Mouse (Mus musculus) heart, embryonic 14.5 days (tissue): ENCODE results near the gene Jup. TPM values are rescaled to one million over a fixed set of nuclear protein-coding genes. Genes with fewer than 3 reads are reported as not detected.

Source experiments
- ATAC-seq: fragments of 200-750 bp; cut with Nextera tagmentation; 2 replicates; pipeline ENCODE4 v1.8.0; 2017; ENCODE audit warnings: low read depth, moderate TSS enrichment; ENCODE audit not compliant: insufficient number of reproducible peaks, insufficient read depth, low FRiP score
- H3K27ac ChIP-seq, 2 experiments: fragments of 200-500 bp in 1 of 2; fragments of 300-500 bp in 1 of 2; sonication (generic) in 1 of 2; replicated peaks in 1 of 2; 2 replicates each; pipeline ENCODE4 v1.5.1; 2012 to 2014; ENCODE audit warnings: low read depth in 2 of 2, low read length in 2 of 2, control low read depth in 1 of 2, mild to moderate bottlenecking in 1 of 2, mixed read lengths in 1 of 2; ENCODE audit not compliant: control insufficient read depth in 1 of 2, insufficient read depth in 1 of 2
- H3K27me3 ChIP-seq: fragments of 300-500 bp; sonication (generic); 2 replicates; pipeline ENCODE4 v1.6.1; 2014; ENCODE audit warnings: mild to moderate bottlenecking, low read length, control low read depth; ENCODE audit not compliant: control insufficient read depth, insufficient read depth
- H3K36me3 ChIP-seq: fragments of 300-500 bp; sonication (generic); 2 replicates; pipeline ENCODE4 v1.6.1; 2014; ENCODE audit warnings: mild to moderate bottlenecking, control low read depth, low read length, mixed read lengths; ENCODE audit not compliant: control insufficient read depth, insufficient read depth
- H3K4me1 ChIP-seq, 2 experiments: fragments of 200-500 bp in 1 of 2; fragments of 300-500 bp in 1 of 2; sonication (generic) in 1 of 2; 2 replicates each; pipeline ENCODE4 v1.6.1; 2012 to 2014; ENCODE audit warnings: low read length in 2 of 2, control low read depth in 1 of 2, mixed read lengths in 1 of 2; ENCODE audit not compliant: control insufficient read depth in 2 of 2, insufficient read depth in 2 of 2
- H3K4me2 ChIP-seq: fragments of 300-500 bp; sonication (generic); 2 replicates; pipeline ENCODE4 v1.6.1; 2014; ENCODE audit warnings: mild to moderate bottlenecking, low read length
- H3K4me3 ChIP-seq, 2 experiments: fragments of 200-500 bp in 1 of 2; fragments of 300-500 bp in 1 of 2; sonication (generic) in 1 of 2; 2 replicates each; pipeline ENCODE4 v1.5.1; 2012 to 2014; ENCODE audit warnings: low read length in 2 of 2, mild to moderate bottlenecking in 2 of 2, control low read depth in 1 of 2, low read depth in 1 of 2, moderate library complexity in 1 of 2; ENCODE audit not compliant: control insufficient read depth in 1 of 2, insufficient read depth in 1 of 2
- H3K9ac ChIP-seq: fragments of 300-500 bp; sonication (generic); 2 replicates; pipeline ENCODE4 v1.6.1; 2014; ENCODE audit warnings: mild to moderate bottlenecking, low read length
- H3K9me3 ChIP-seq: fragments of 300-500 bp; sonication (generic); 2 replicates; pipeline ENCODE4 v1.6.1; 2016; ENCODE audit warnings: low read length, control low read depth; ENCODE audit not compliant: control insufficient read depth
- WGBS: fragments of 180-500 bp; shearing (Covaris S2); extraction: QIAGEN DNeasy Blood & Tissue Kit; methylation state at CpG from one replicate; pipeline ENCODE4 v1.1.7; 2014; 5-methylcytosine and 5-hydroxymethylcytosine counted together
- polyA plus RNA-seq: library from polyadenylated mRNA; unstranded; fragments of >200 nt; fragmentation: Nextera tagmentation; extraction: Ambion mirVana; gene quantifications from 2 replicates; pipeline ENCODE4 v1.2.1, GENCODE M21; 2014

Jup gene
- polyA plus RNA-seq, 1 experiment from 2014 or later = 118 TPM

GRCm38 (mm10) chr11:100360175-100360574 lies 37.4 kb downstream of the Jup start:
- 74% methylated on average over 6 of the region's 6 CpGs for WGBS
- Histone ChIP-seq H3K4me3 (no peak overlapping the region), H3K4me2 (no peak overlapping the region), H3K9ac (no peak overlapping the region), H3K36me3 (no peaks in the 10 kb centered on the region), H3K9me3 (no peaks in the 10 kb centered on the region), H3K27me3 (peaks cover 34% of the 10 kb centered on the region), H3K27ac (no peak overlapping the region), H3K4me1 (peaks cover 0 to 3% of the 10 kb centered on the region in 2 experiments; a peak in 1 of 4 replicates)
- ATAC-seq = no peak

GRCm38 (mm10) chr11:100357408-100357807 lies 40.2 kb downstream of the Jup start:
- H3K27me3 ChIP-seq = peaks cover 58% of the 10 kb centered on the region
- 57% methylated on average over 5 of the region's 5 CpGs for WGBS
- peaks cover 0 to 3% of the 10 kb centered on the region in 2 experiments; a peak in 1 of 4 replicates for H3K4me1 ChIP-seq
- no peak overlapping the region for H3K9ac ChIP-seq
- no peaks in the 10 kb centered on the region for H3K9me3 ChIP-seq
- no peak for ATAC-seq
- no peak overlapping the region for H3K4me2 ChIP-seq
- H3K4me3 ChIP-seq = no peak overlapping the region
- no peaks in the 10 kb centered on the region for H3K36me3 ChIP-seq
- H3K27ac ChIP-seq = no peak overlapping the region

GRCm38 (mm10) chr11:100356819-100357211 lies 40.7 kb downstream of the Jup start:
- Histone ChIP-seq H3K4me1 (peaks cover 3 to 5% of the 10 kb centered on the region in 2 experiments; a peak in 1 of 4 replicates), H3K27ac (no peak overlapping the region), H3K9ac (peak overlapping the region; percentile 76), H3K36me3 (no peaks in the 10 kb centered on the region), H3K27me3 (peaks cover 58% of the 10 kb centered on the region), H3K9me3 (no peaks in the 10 kb centered on the region), H3K4me3 (peak overlapping the region; percentile 69 to 71), H3K4me2 (peak overlapping the region; percentile 100)
- ATAC-seq = no peak
- WGBS = 23% methylated on average over 9 of the region's 9 CpGs

- WGBS = 2% methylated on average over 49 of the region's 49 CpGs
- peak within 1 kb of the TSS; percentile 100 for H3K4me2 ChIP-seq
- no peak within 1 kb of the TSS for H3K27ac ChIP-seq
- H3K4me1 ChIP-seq = peaks cover 3 to 6% of the 10 kb centered on the region in 2 experiments; a peak in 1 of 4 replicates
- H3K4me3 ChIP-seq = peak within 1 kb of the TSS; percentile 69 to 71
- H3K9me3 ChIP-seq = no peaks in the 10 kb centered on the region
- peak within 1 kb of the TSS; percentile 76 for H3K9ac ChIP-seq
- H3K36me3 ChIP-seq = no peaks in the 10 kb centered on the region
- peaks cover 58% of the 10 kb centered on the region for H3K27me3 ChIP-seq
- peak; percentile 50; the same call in 1 of the 2 replicates for ATAC-seq
Measured at GRCm38 (mm10) chr11:100355972-100356818, 41.4 kb downstream of the Jup start, which contains the start of gene Hap1. Gene Hap1 (minus strand): TSS chr11:100356128.

- peaks cover 3 to 6% of the 10 kb centered on the region in 2 experiments; a peak in 1 of 4 replicates for H3K4me1 ChIP-seq
- no peaks in the 10 kb centered on the region for H3K36me3 ChIP-seq
- peak overlapping the region; percentile 76 for H3K9ac ChIP-seq
- peak overlapping the region; percentile 100 for H3K4me2 ChIP-seq
- H3K27me3 ChIP-seq = peaks cover 55% of the 10 kb centered on the region
- peak; percentile 32 for ATAC-seq
- peak overlapping the region; percentile 69 to 71 for H3K4me3 ChIP-seq
- H3K9me3 ChIP-seq = no peaks in the 10 kb centered on the region
- WGBS = under 1% methylated on average over 54 of the region's 54 CpGs
- H3K27ac ChIP-seq = no peak overlapping the region
Measured at GRCm38 (mm10) chr11:100355151-100355951, 42.2 kb downstream of the Jup start.

GRCm38 (mm10) chr11:100352076-100352857 lies 45.3 kb downstream of the Jup start:
- Histone ChIP-seq H3K27me3 (peaks cover 40% of the 10 kb centered on the region), H3K27ac (no peak overlapping the region), H3K9ac (no peak overlapping the region)

GRCm38 (mm10) chr11:100344269-100344668 lies 53.3 kb downstream of the Jup start:
- Histone ChIP-seq H3K27ac (no peak overlapping the region), H3K36me3 (no peaks in the 10 kb centered on the region), H3K27me3 (no peaks in the 10 kb centered on the region), H3K4me2 (no peak overlapping the region), H3K4me1 (no peaks in the 10 kb centered on the region), H3K9ac (no peak overlapping the region), H3K9me3 (no peaks in the 10 kb centered on the region), H3K4me3 (no peak overlapping the region)
- no peak for ATAC-seq
- WGBS = 92% methylated on average over 10 of the region's 10 CpGs

More at GRCm38 (mm10) chr11:100352076-100352857, 45.3 kb downstream of the Jup start:
- Histone ChIP-seq H3K9me3 (no peaks in the 10 kb centered on the region), H3K4me2 (no peak overlapping the region), H3K36me3 (no peaks in the 10 kb centered on the region), H3K4me3 (no peak overlapping the region), H3K4me1 (peaks cover 3 to 6% of the 10 kb centered on the region in 2 experiments; a peak in 1 of 4 replicates)
- ATAC-seq = no peak
- WGBS = 27% methylated on average over 10 of the region's 10 CpGs
